Mouse (Mus musculus) midbrain, embryonic 12.5 days (tissue): Measurements from ENCODE around the gene Fbxo24. TPM values are rescaled to one million over a fixed set of nuclear protein-coding genes. Genes with fewer than 3 reads are reported as not detected.

Experiments
- ATAC-seq: fragments of 200-750 bp; cut with Nextera tagmentation; 2 replicates; pipeline ENCODE4 v1.8.0; 2017; ENCODE audit warnings: low read depth, moderate TSS enrichment, moderate library complexity; ENCODE audit not compliant: low FRiP score
- H3K27ac ChIP-seq: fragments of 300-500 bp; sonication (generic); replicated peaks from 2 replicates; pipeline ENCODE4 v1.5.1; 2016; ENCODE audit warnings: mild to moderate bottlenecking
- H3K27me3 ChIP-seq: fragments of 300-500 bp; sonication (generic); 2 replicates; pipeline ENCODE4 v1.6.1; 2016; ENCODE audit warnings: mild to moderate bottlenecking
- H3K36me3 ChIP-seq: fragments of 300-500 bp; sonication (generic); 2 replicates; pipeline ENCODE4 v1.6.1; 2016
- H3K4me1 ChIP-seq: fragments of 300-500 bp; sonication (generic); 2 replicates; pipeline ENCODE4 v1.6.1; 2016
- H3K4me2 ChIP-seq: fragments of 300-500 bp; sonication (generic); replicated peaks from 2 replicates; pipeline ENCODE4 v1.6.1; 2016; ENCODE audit warnings: mild to moderate bottlenecking, moderate library complexity
- H3K4me3 ChIP-seq: fragments of 300-500 bp; sonication (generic); 2 replicates; pipeline ENCODE4 v1.5.1; 2016; ENCODE audit warnings: mild to moderate bottlenecking
- H3K9ac ChIP-seq: fragments of 300-500 bp; sonication (generic); replicated peaks from 2 replicates; pipeline ENCODE4 v1.6.1; 2016; ENCODE audit warnings: mild to moderate bottlenecking, moderate library complexity
- H3K9me3 ChIP-seq: fragments of 300-500 bp; sonication (generic); 2 replicates; pipeline ENCODE4 v1.6.1; 2016; ENCODE audit warnings: mild to moderate bottlenecking
- WGBS: fragments of 180-500 bp; shearing (Covaris S2); methylation state at CpG from one replicate; pipeline ENCODE4 v1.1.7; 2016; 5-methylcytosine and 5-hydroxymethylcytosine counted together
- polyA plus RNA-seq: library from polyadenylated mRNA; unstranded; fragments of >200 nt; fragmentation: Nextera tagmentation; extraction: Ambion mirVana; gene quantifications from 2 replicates; pipeline ENCODE4 v1.2.1, GENCODE M21; 2016

Fbxo24 gene
- polyA plus RNA-seq, 1 experiment from 2014 or later: 0.23 TPM

GRCm38 (mm10) chr5:137570181-137570580 is 58.6 kb downstream of the Fbxo24 start:
- Histone ChIP-seq H3K4me2 (no peak overlapping the region), H3K4me3 (no peak overlapping the region), H3K27me3 (peaks cover 13% of the 10 kb centered on the region; the same call in 1 of the 2 replicates), H3K27ac (no peak overlapping the region), H3K4me1 (no peaks in the 10 kb centered on the region; the same call in 1 of the 2 replicates), H3K9me3 (no peaks in the 10 kb centered on the region), H3K9ac (no peak overlapping the region), H3K36me3 (no peaks in the 10 kb centered on the region)
- WGBS: 59% methylated on average over 7 of the region's 7 CpGs
- ATAC-seq: no peak

GRCm38 (mm10) chr5:137569665-137570064 is 59.1 kb downstream of the Fbxo24 start, which contains the start of gene Tfr2:
Gene Tfr2 (plus strand): TSS chr5:137569840.
- 43% methylated on average over 9 of the region's 9 CpGs for WGBS

DNA sequence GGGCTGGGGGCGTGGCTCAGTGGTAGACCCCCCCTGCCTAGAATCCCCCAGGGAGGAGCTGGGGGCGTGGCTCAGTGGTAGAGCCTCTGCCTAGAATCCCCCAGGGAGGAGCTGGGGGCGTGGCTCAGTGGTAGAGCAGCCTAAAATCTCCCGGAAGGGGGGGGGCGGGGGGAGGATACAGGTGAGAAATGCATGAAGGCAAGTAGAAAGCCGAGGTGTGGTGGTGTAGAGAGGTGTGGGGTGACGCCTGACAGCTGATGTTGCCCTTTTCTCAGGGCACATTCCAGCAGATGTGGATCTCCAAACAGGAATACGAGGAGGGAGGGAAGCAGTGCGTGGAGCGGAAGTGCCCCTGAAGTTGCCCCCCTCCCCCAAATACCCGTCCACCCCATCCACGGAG is 59.8 kb downstream of the Fbxo24 start:
- 72% methylated on average over 11 of the region's 12 CpGs for WGBS
- ATAC-seq: no peak

More at GRCm38 (mm10) chr5:137569665-137570064, 59.1 kb downstream of the Fbxo24 start, which contains the start of gene Tfr2:
- Histone ChIP-seq H3K4me3 (no peak within 1 kb of the TSS), H3K27me3 (peaks cover 8% of the 10 kb centered on the region; the same call in 1 of the 2 replicates), H3K4me1 (no peaks in the 10 kb centered on the region; the same call in 1 of the 2 replicates), H3K4me2 (no peak within 1 kb of the TSS), H3K9ac (no peak within 1 kb of the TSS), H3K9me3 (no peaks in the 10 kb centered on the region), H3K27ac (no peak within 1 kb of the TSS), H3K36me3 (no peaks in the 10 kb centered on the region)
- ATAC-seq: no peak

DNA sequence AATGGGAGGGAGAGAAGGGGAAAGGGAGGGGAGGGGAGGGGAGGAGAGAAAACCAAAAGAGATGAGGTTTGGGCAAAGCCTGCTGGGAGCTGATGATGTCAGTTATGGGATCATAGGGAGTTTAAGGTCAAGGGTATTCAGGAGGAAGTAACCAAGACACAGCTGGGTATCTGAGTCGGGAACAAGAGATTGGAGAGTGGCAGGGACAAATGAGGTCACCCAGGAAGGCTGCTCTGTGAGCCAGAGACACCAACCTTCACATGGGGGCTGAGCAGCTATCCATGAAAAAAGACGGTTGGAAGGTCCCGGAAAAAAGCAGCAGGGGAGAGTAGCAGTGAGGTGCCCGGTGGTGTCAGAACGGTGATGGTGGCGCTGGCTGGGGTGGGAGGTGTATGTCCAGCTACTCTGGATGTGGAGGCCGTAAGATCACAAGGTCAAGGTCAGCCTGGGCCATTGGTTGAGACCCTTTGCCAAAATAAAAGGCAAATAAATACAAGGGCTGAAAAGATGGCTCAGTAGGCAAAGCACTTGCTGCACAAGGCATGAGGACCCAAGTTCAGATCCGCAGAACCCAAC is 60.5 kb downstream of the Fbxo24 start:
- no peaks in the 10 kb centered on the region for H3K4me1 ChIP-seq
- H3K4me2 ChIP-seq: no peak overlapping the region
- H3K27ac ChIP-seq: no peak overlapping the region
- H3K4me3 ChIP-seq: no peak overlapping the region
- 85% methylated on average over 8 of the region's 8 CpGs for WGBS
- no peak for ATAC-seq
- H3K27me3 ChIP-seq: no peaks in the 10 kb centered on the region
- no peaks in the 10 kb centered on the region for H3K9me3 ChIP-seq
- H3K9ac ChIP-seq: no peak overlapping the region
- H3K36me3 ChIP-seq: no peaks in the 10 kb centered on the region

More for the DNA sequence above, 59.8 kb downstream of the Fbxo24 start:
- Histone ChIP-seq H3K4me1 (no peaks in the 10 kb centered on the region), H3K4me2 (no peak overlapping the region), H3K9ac (no peak overlapping the region), H3K4me3 (no peak overlapping the region), H3K36me3 (no peaks in the 10 kb centered on the region), H3K27ac (no peak overlapping the region), H3K27me3 (peaks cover 4% of the 10 kb centered on the region; the same call in 1 of the 2 replicates), H3K9me3 (no peaks in the 10 kb centered on the region)

DNA sequence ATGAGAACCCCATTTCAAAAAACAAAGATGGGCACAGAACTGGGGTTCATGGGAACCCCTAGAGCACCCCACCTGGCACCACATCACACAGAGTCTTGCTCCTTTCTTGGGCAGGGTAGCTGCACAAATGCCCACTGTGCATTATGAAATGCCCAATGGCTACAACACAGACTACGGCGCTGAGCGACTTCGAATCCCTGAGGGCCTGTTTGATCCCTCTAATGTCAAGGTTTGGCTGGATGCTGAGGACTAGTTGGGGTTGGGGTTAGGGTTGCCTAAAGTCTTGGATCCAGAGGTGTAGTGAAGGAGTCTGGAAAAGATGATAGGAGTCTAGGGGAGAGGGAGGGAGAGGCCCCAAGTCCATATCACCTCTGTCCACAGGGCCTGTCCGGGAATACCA is 62.4 kb downstream of the Fbxo24 start:
- Histone ChIP-seq H3K4me1 (no peaks in the 10 kb centered on the region), H3K4me2 (no peak overlapping the region), H3K9me3 (no peaks in the 10 kb centered on the region), H3K9ac (no peak overlapping the region), H3K27me3 (no peaks in the 10 kb centered on the region), H3K36me3 (no peaks in the 10 kb centered on the region), H3K4me3 (no peak overlapping the region), H3K27ac (no peak overlapping the region)
- no peak for ATAC-seq
- 95% methylated on average over 5 of the region's 5 CpGs for WGBS

DNA sequence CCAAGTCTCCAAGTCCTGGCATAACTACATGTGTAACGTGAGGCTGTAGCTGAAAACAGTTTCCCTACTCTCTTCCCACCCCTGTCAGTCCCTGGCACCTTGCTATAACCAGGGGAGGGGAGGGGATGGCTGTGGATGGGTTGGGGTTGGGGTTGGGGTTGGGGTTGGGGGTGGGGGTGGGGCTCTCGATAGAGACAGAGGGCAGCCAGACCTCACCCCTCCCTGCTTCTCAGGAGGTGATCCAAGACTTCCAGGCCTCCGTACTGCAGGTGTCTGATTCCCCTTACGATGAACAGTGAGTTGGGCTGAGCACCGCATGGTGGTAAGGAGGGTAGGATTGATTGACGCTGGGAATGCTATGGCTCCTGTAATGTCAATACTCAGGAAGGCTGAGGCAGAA is 63.1 kb downstream of the Fbxo24 start:
- Histone ChIP-seq H3K4me2 (no peak overlapping the region), H3K27me3 (no peaks in the 10 kb centered on the region), H3K9ac (no peak overlapping the region), H3K36me3 (no peaks in the 10 kb centered on the region), H3K4me3 (no peak overlapping the region), H3K27ac (no peak overlapping the region), H3K9me3 (no peaks in the 10 kb centered on the region), H3K4me1 (no peaks in the 10 kb centered on the region)
- ATAC-seq: no peak
- 75% methylated on average over 6 of the region's 6 CpGs for WGBS

DNA sequence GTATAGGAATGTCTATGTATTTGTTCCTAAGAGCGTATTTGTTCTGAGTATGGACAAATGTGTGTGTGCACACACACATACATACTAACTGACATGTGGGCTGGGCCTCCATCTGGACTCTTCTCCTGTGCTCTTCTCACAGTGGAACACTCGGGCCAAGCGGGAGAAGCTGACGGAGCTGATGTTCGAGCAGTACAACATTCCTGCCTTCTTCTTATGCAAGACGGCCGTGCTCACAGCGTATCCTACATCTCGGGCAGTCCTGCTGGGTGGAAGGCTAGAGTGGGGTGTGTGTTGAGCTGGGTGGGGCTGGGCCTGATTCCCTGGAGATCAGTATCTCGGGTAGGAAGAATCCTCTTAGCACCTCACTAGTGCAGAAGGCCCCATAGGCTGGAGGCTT is 65.8 kb downstream of the Fbxo24 start:
- H3K9ac ChIP-seq: no peak overlapping the region
- 0 out of 2 replicates have a peak, but pooled peaks cover 5% of the 10 kb centered on the region for H3K27me3 ChIP-seq
- no peak overlapping the region for H3K27ac ChIP-seq
- H3K4me3 ChIP-seq: no peak overlapping the region
- H3K4me2 ChIP-seq: no peak overlapping the region
- ATAC-seq: no peak
- no peaks in the 10 kb centered on the region for H3K4me1 ChIP-seq
- 73% methylated on average over 10 of the region's 10 CpGs for WGBS
- no peaks in the 10 kb centered on the region for H3K36me3 ChIP-seq
- no peaks in the 10 kb centered on the region for H3K9me3 ChIP-seq

Other genes starting within 250 kb of the Fbxo24 start
- 0.03 TPM in 1 of 2 replicates, not detected in the other for gene Zan, start 151.9 kb downstream of the Fbxo24 start, polyA plus RNA-seq
- gene Pop7, start 126.5 kb downstream of the Fbxo24 start, polyA plus RNA-seq: 58.0 and 58.1 TPM in 2 replicates
- gene Gigyf1, start 110.5 kb downstream of the Fbxo24 start, polyA plus RNA-seq: 20.5 and 21.1 TPM in 2 replicates
- gene Epo, start 95.8 kb downstream of the Fbxo24 start, polyA plus RNA-seq: 0.34 TPM in 1 of 2 replicates, not detected in the other
- gene Gnb2, start 95.5 kb downstream of the Fbxo24 start, polyA plus RNA-seq: 464 and 467 TPM in 2 replicates
- gene Actl6b, start 75.5 kb downstream of the Fbxo24 start, polyA plus RNA-seq: 89.4 and 93.1 TPM in 2 replicates
- gene Tfr2, start 59.2 kb downstream of the Fbxo24 start, polyA plus RNA-seq: 1.6 and 2.4 TPM in 2 replicates
- 31.9 and 33.5 TPM in 2 replicates for gene Mospd3, start 27.9 kb downstream of the Fbxo24 start, polyA plus RNA-seq
- 49.0 and 68.9 TPM in 2 replicates for gene Pcolce, start 15.2 kb downstream of the Fbxo24 start, polyA plus RNA-seq
- 31.3 and 33.5 TPM in 2 replicates for gene Lrch4, start 119 bp upstream of the Fbxo24 start, polyA plus RNA-seq
- 10.7 and 12.9 TPM in 2 replicates for gene Gm20605, start 173 bp upstream of the Fbxo24 start, polyA plus RNA-seq
- 8.1 and 10.7 TPM in 2 replicates for gene Sap25, start 12.3 kb upstream of the Fbxo24 start, polyA plus RNA-seq
- gene Irs3, start 16.7 kb upstream of the Fbxo24 start, polyA plus RNA-seq: 0.14 and 0.29 TPM in 2 replicates
- 25.9 and 29.0 TPM in 2 replicates for gene Agfg2, start 55.7 kb upstream of the Fbxo24 start, polyA plus RNA-seq
- gene Nyap1, start 112.6 kb upstream of the Fbxo24 start, polyA plus RNA-seq: 22.1 TPM in 2 replicates
- gene Tsc22d4, start 116.7 kb upstream of the Fbxo24 start, polyA plus RNA-seq: 68.4 and 71.4 TPM in 2 replicates
- 67.7 and 73.0 TPM in 2 replicates for gene Ppp1r35, start 149.8 kb upstream of the Fbxo24 start, polyA plus RNA-seq
- gene Mepce, start 158.7 kb upstream of the Fbxo24 start, polyA plus RNA-seq: 12.1 and 13.7 TPM in 2 replicates
- 14.9 and 17.9 TPM in 2 replicates for gene Zcwpw1, start 158.8 kb upstream of the Fbxo24 start, polyA plus RNA-seq
- gene Pilra, start 207.3 kb upstream of the Fbxo24 start, polyA plus RNA-seq: 0.29 and 0.33 TPM in 2 replicates
- not detected in 2 replicates for gene Pilrb1, start 229.1 kb upstream of the Fbxo24 start, polyA plus RNA-seq
- gene Pilrb2, start 242.8 kb upstream of the Fbxo24 start, polyA plus RNA-seq: not detected in 2 replicates